Mouse (Mus musculus): ENCODE data around the gene Akap9. TPM values are rescaled to one million over a fixed set of nuclear protein-coding genes. Genes with fewer than 3 reads are reported as not detected.

The Akap9 gene
- polyA plus RNA-seq, 1 experiment: 12.3 TPM

- Histone ChIP-seq H3K36me3 (replicated peaks; ENCODE audit: low read length) (peaks cover 84% of the 10 kb centered on the region), H3K4me3 (replicated peaks) (no peak overlapping the region), H3K27me3 (replicated peaks) (no peaks in the 10 kb centered on the region), H3K4me1 (no peaks in the 10 kb centered on the region), H3K9me3 (no peaks in the 10 kb centered on the region)
- TF ChIP-seq GATA1 (IDR thresholded peaks at IDR 0.05; ENCODE audit: borderline replicate concordance, low read length): no peak
- no peak for TF ChIP-seq FLI1 (IDR thresholded peaks at IDR 0.05; ENCODE audit: low read length)
Observed at GRCm38 (mm10) chr5:3961286-3961685, 33.4 kb downstream of the Akap9 start.

GRCm38 (mm10) chr5:3968415-3968814, 40.6 kb downstream of the Akap9 start:
- no peak overlapping the region for H3K4me3 ChIP-seq (replicated peaks)
- TF ChIP-seq GATA1 (IDR thresholded peaks at IDR 0.05; ENCODE audit: borderline replicate concordance, low read length) (no peak), FLI1 (IDR thresholded peaks at IDR 0.05; ENCODE audit: low read length) (no peak)
- peaks cover 82% of the 10 kb centered on the region for H3K36me3 ChIP-seq (replicated peaks; ENCODE audit: low read length)

GRCm38 (mm10) chr5:3969114-3969513, 41.3 kb downstream of the Akap9 start:
- H3K9me3 ChIP-seq: no peaks in the 10 kb centered on the region
- H3K4me1 ChIP-seq: no peaks in the 10 kb centered on the region
- TF ChIP-seq GATA1 (IDR thresholded peaks at IDR 0.05; ENCODE audit: borderline replicate concordance, low read length) (no peak), FLI1 (IDR thresholded peaks at IDR 0.05; ENCODE audit: low read length) (no peak)
- peaks cover 83% of the 10 kb centered on the region for H3K36me3 ChIP-seq (replicated peaks; ENCODE audit: low read length)
- no peaks in the 10 kb centered on the region for H3K27me3 ChIP-seq (replicated peaks)
- no peak overlapping the region for H3K4me3 ChIP-seq (replicated peaks)

More at GRCm38 (mm10) chr5:3968415-3968814, 40.6 kb downstream of the Akap9 start:
- H3K9me3 ChIP-seq: no peaks in the 10 kb centered on the region
- H3K27me3 ChIP-seq (replicated peaks): no peaks in the 10 kb centered on the region
- H3K4me1 ChIP-seq: no peaks in the 10 kb centered on the region

- Histone ChIP-seq H3K36me3 (replicated peaks; ENCODE audit: low read length) (peaks cover 86% of the 10 kb centered on the region), H3K4me1 (no peaks in the 10 kb centered on the region), H3K9me3 (no peaks in the 10 kb centered on the region), H3K27me3 (replicated peaks) (no peaks in the 10 kb centered on the region), H3K4me3 (replicated peaks) (no peak overlapping the region)
- TF ChIP-seq GATA1 (IDR thresholded peaks at IDR 0.05; ENCODE audit: borderline replicate concordance, low read length): no peak
- TF ChIP-seq FLI1 (IDR thresholded peaks at IDR 0.05; ENCODE audit: low read length): no peak
Observed at GRCm38 (mm10) chr5:3970936-3971335, 43.1 kb downstream of the Akap9 start.

- no peaks in the 10 kb centered on the region for H3K27me3 ChIP-seq (replicated peaks)
- H3K4me1 ChIP-seq: no peaks in the 10 kb centered on the region
- no peak overlapping the region for H3K4me3 ChIP-seq (replicated peaks)
- TF ChIP-seq GATA1 (IDR thresholded peaks at IDR 0.05; ENCODE audit: borderline replicate concordance, low read length) (no peak), FLI1 (IDR thresholded peaks at IDR 0.05; ENCODE audit: low read length) (no peak)
- no peaks in the 10 kb centered on the region for H3K9me3 ChIP-seq
- peaks cover 90% of the 10 kb centered on the region for H3K36me3 ChIP-seq (replicated peaks; ENCODE audit: low read length)
Observed at GRCm38 (mm10) chr5:3973764-3974163, 45.9 kb downstream of the Akap9 start.

GRCm38 (mm10) chr5:3974896-3975295, 47.0 kb downstream of the Akap9 start:
- peaks cover 88% of the 10 kb centered on the region for H3K36me3 ChIP-seq (replicated peaks; ENCODE audit: low read length)
- H3K9me3 ChIP-seq: no peaks in the 10 kb centered on the region
- no peak overlapping the region for H3K4me3 ChIP-seq (replicated peaks)
- no peak for TF ChIP-seq GATA1 (IDR thresholded peaks at IDR 0.05; ENCODE audit: borderline replicate concordance, low read length)
- TF ChIP-seq FLI1 (IDR thresholded peaks at IDR 0.05; ENCODE audit: low read length): no peak
- H3K4me1 ChIP-seq: no peaks in the 10 kb centered on the region
- H3K27me3 ChIP-seq (replicated peaks): no peaks in the 10 kb centered on the region

- Histone ChIP-seq H3K27me3 (replicated peaks) (no peaks in the 10 kb centered on the region), H3K4me3 (replicated peaks) (no peak overlapping the region), H3K36me3 (replicated peaks; ENCODE audit: low read length) (peaks cover 81% of the 10 kb centered on the region), H3K9me3 (no peaks in the 10 kb centered on the region), H3K4me1 (no peaks in the 10 kb centered on the region)
- TF ChIP-seq GATA1 (IDR thresholded peaks at IDR 0.05; ENCODE audit: borderline replicate concordance, low read length): no peak
- no peak for TF ChIP-seq FLI1 (IDR thresholded peaks at IDR 0.05; ENCODE audit: low read length)
Observed at GRCm38 (mm10) chr5:3976111-3976510, 48.3 kb downstream of the Akap9 start.

- peaks cover 69% of the 10 kb centered on the region for H3K36me3 ChIP-seq (replicated peaks; ENCODE audit: low read length)
- TF ChIP-seq FLI1 (IDR thresholded peaks at IDR 0.05; ENCODE audit: low read length): no peak
- TF ChIP-seq GATA1 (IDR thresholded peaks at IDR 0.05; ENCODE audit: borderline replicate concordance, low read length): no peak
- H3K27me3 ChIP-seq (replicated peaks): no peaks in the 10 kb centered on the region
- H3K4me1 ChIP-seq: no peaks in the 10 kb centered on the region
- H3K4me3 ChIP-seq (replicated peaks): no peak overlapping the region
- no peaks in the 10 kb centered on the region for H3K9me3 ChIP-seq
Observed at GRCm38 (mm10) chr5:3977904-3978303, 50.0 kb downstream of the Akap9 start.

GRCm38 (mm10) chr5:3989608-3990007, 61.8 kb downstream of the Akap9 start:
- H3K27me3 ChIP-seq (replicated peaks): no peaks in the 10 kb centered on the region
- H3K4me3 ChIP-seq (replicated peaks): no peak overlapping the region
- no peaks in the 10 kb centered on the region for H3K9me3 ChIP-seq
- H3K36me3 ChIP-seq (replicated peaks; ENCODE audit: low read length): peaks cover 48% of the 10 kb centered on the region
- TF ChIP-seq FLI1 (IDR thresholded peaks at IDR 0.05; ENCODE audit: low read length) (no peak), GATA1 (IDR thresholded peaks at IDR 0.05; ENCODE audit: borderline replicate concordance, low read length) (no peak)
- H3K4me1 ChIP-seq: 0 out of 2 replicates have a peak, but pooled peaks cover 2% of the 10 kb centered on the region

- Histone ChIP-seq H3K4me1 (0 out of 2 replicates have a peak, but pooled peaks cover 3% of the 10 kb centered on the region), H3K27me3 (replicated peaks) (no peaks in the 10 kb centered on the region), H3K36me3 (replicated peaks; ENCODE audit: low read length) (peaks cover 50% of the 10 kb centered on the region), H3K4me3 (replicated peaks) (no peak overlapping the region), H3K9me3 (no peaks in the 10 kb centered on the region)
- TF ChIP-seq GATA1 (IDR thresholded peaks at IDR 0.05; ENCODE audit: borderline replicate concordance, low read length) (no peak), FLI1 (IDR thresholded peaks at IDR 0.05; ENCODE audit: low read length) (no peak)
Observed at GRCm38 (mm10) chr5:3990499-3990898, 62.6 kb downstream of the Akap9 start.

Measured in megakaryocyte, embryonic 14.5 days (primary cell).